Mouse (Mus musculus): Measurements from ENCODE around the gene Myog. TPM values are rescaled to one million over a fixed set of nuclear protein-coding genes. Genes with fewer than 3 reads are reported as not detected.
"Not testable (repeated sequence)": the region's sequence is repeated elsewhere in the genome, so short reads cannot be mapped to it uniquely, and the experiment has no call there.

Myog gene
- polyA plus RNA-seq (2012; ENCODE audit: insufficient read depth, insufficient read length, missing spikeins), result not detected in 2 replicates

DNA sequence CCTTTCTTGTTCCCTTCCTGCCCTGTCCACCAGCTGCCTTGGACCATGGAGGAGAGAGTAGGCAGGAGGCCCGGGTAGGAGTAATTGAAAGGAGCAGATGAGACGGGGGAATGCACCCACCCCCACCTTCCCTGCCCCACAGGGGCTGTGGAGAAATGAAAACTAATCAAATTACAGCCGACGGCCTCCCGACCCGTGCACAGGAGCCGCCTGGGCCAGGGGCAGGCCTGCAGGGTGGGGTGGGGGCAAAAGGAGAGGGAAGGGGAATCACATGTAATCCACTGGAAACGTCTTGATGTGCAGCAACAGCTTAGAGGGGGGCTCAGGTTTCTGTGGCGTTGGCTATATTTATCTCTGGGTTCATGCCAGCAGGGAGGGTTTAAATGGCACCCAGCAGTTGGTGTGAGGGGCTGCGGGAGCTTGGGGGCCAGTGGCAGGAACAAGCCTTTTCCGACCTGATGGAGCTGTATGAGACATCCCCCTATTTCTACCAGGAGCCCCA, at the start of gene Myog:
Gene Myog (plus strand): TSS at position 392 of the 502 bp plus-strand sequence.
- H3K4me3 ChIP-seq (ENCODE audit: insufficient read depth, low read length), result no peak within 1 kb of the TSS
- H3K27ac ChIP-seq (ENCODE audit: insufficient read depth, low read depth, low read length), result no peak within 1 kb of the TSS
- peaks cover 11% of the 10 kb centered on the region for H3K4me1 ChIP-seq (ENCODE audit: control insufficient read depth, insufficient read depth, low read length)
- TF ChIP-seq CTCF (IDR thresholded peaks at IDR 0.05; ENCODE audit: low read depth, low read length) (no peak), POLR2A (IDR thresholded peaks at IDR 0.05; ENCODE audit: borderline replicate concordance, low read depth, low read length) (no peak)

DNA sequence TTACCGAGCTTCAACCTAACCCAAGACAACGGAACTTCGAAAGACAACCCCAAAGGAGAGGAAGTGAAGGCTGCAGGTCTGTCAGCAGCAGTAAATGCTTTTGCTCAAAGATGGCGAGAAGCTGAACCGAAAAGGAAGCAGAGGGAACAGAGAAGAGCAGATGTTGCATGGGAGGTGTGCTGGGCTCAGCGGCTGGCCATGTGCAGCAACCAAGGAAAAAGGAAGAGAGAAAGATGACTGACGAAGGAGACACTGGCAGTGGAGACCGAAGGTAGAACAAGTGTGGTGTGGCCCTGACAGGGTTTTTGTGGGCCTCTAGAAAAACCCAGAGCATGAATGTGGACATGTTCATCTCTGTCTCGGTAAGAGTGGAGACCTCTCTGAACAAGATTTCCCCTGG, 49.1 kb upstream of the Myog start:
- H3K4me3 ChIP-seq (ENCODE audit: insufficient read depth, low read length), result no peak overlapping the region
- TF ChIP-seq POLR2A (IDR thresholded peaks at IDR 0.05; ENCODE audit: borderline replicate concordance, low read depth, low read length) (no peak), CTCF (IDR thresholded peaks at IDR 0.05; ENCODE audit: low read depth, low read length) (no peak)
- H3K4me1 ChIP-seq (ENCODE audit: control insufficient read depth, insufficient read depth, low read length), result 0 out of 2 replicates have a peak, but pooled peaks cover 3% of the 10 kb centered on the region
- H3K27ac ChIP-seq (ENCODE audit: insufficient read depth, low read depth, low read length), result no peak overlapping the region

DNA sequence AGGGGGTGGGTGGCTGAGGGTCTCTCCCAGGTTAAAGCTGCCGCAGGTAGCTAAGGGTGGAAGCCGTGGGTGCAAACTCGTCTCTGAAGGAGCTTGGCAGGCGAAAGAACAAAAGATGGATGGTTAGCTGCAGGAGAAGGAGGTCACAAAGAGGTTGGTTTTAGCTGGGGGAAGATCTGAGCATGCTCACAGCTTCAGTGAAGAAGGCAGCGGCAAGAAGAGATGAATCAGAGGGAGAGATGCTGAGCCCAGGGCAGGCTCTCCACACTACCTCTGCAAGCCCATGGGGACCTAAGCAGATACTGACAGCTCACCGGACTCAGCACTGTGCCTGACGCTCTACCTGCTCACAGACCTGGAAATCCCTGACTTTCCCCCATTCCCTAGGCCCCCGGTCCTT, 48.5 kb upstream of the Myog start:
- no peak overlapping the region for H3K4me3 ChIP-seq (ENCODE audit: insufficient read depth, low read length)
- H3K27ac ChIP-seq (ENCODE audit: insufficient read depth, low read depth, low read length), result no peak overlapping the region
- no peak for TF ChIP-seq POLR2A (IDR thresholded peaks at IDR 0.05; ENCODE audit: borderline replicate concordance, low read depth, low read length)
- TF ChIP-seq CTCF (IDR thresholded peaks at IDR 0.05; ENCODE audit: low read depth, low read length), result no peak
- 0 out of 2 replicates have a peak, but pooled peaks cover 3% of the 10 kb centered on the region for H3K4me1 ChIP-seq (ENCODE audit: control insufficient read depth, insufficient read depth, low read length)

DNA sequence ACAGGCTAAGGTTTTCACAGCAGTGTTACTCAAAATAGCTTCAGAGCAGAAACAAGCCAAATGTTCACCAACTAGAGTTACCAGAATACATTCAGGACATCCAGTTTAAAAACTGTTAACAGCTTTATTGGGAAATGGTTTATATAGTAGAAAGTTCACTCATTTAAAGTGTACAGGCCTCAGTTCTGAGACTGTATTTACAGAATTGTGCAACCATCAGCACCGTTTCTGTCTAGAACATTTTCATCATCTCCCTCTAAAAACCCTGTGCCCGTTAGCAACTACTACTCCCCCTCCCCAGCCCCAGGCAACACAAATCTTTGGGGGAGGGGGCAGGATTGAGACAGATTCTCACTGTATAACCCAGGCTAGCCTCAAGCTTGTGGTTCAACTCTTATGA, 47.5 kb upstream of the Myog start:
- Histone ChIP-seq H3K27ac (ENCODE audit: insufficient read depth, low read depth, low read length) (no peak overlapping the region), H3K4me1 (ENCODE audit: control insufficient read depth, insufficient read depth, low read length) (0 out of 2 replicates have a peak, but pooled peaks cover 3% of the 10 kb centered on the region), H3K4me3 (ENCODE audit: insufficient read depth, low read length) (no peak overlapping the region)
- no peak for TF ChIP-seq POLR2A (IDR thresholded peaks at IDR 0.05; ENCODE audit: borderline replicate concordance, low read depth, low read length)
- TF ChIP-seq CTCF (IDR thresholded peaks at IDR 0.05; ENCODE audit: low read depth, low read length), result no peak

DNA sequence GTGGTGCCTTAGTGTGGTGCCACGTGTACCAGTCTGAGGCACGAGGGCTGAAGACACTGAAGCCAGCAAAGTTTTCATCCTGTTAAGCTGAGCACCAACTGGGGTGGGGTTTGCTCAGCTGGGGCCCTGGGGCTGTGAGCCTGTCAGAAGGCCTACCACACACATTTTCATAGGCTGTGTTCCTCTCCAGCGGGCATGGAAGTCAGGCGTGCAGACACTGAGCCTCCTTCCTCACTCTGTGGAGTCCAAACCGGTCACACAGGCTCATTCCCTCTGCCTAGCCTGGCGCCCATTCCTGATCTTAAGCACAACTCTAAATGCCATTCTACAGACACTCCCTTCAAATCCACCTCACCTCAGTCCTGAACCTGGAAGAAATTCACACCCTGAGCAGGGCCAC, 46.3 kb upstream of the Myog start:
- H3K4me3 ChIP-seq (ENCODE audit: insufficient read depth, low read length), result no peak overlapping the region
- no peak overlapping the region for H3K27ac ChIP-seq (ENCODE audit: insufficient read depth, low read depth, low read length)
- no peak for TF ChIP-seq POLR2A (IDR thresholded peaks at IDR 0.05; ENCODE audit: borderline replicate concordance, low read depth, low read length)
- no peak for TF ChIP-seq CTCF (IDR thresholded peaks at IDR 0.05; ENCODE audit: low read depth, low read length)
- 0 out of 2 replicates have a peak, but pooled peaks cover 3% of the 10 kb centered on the region for H3K4me1 ChIP-seq (ENCODE audit: control insufficient read depth, insufficient read depth, low read length)

DNA sequence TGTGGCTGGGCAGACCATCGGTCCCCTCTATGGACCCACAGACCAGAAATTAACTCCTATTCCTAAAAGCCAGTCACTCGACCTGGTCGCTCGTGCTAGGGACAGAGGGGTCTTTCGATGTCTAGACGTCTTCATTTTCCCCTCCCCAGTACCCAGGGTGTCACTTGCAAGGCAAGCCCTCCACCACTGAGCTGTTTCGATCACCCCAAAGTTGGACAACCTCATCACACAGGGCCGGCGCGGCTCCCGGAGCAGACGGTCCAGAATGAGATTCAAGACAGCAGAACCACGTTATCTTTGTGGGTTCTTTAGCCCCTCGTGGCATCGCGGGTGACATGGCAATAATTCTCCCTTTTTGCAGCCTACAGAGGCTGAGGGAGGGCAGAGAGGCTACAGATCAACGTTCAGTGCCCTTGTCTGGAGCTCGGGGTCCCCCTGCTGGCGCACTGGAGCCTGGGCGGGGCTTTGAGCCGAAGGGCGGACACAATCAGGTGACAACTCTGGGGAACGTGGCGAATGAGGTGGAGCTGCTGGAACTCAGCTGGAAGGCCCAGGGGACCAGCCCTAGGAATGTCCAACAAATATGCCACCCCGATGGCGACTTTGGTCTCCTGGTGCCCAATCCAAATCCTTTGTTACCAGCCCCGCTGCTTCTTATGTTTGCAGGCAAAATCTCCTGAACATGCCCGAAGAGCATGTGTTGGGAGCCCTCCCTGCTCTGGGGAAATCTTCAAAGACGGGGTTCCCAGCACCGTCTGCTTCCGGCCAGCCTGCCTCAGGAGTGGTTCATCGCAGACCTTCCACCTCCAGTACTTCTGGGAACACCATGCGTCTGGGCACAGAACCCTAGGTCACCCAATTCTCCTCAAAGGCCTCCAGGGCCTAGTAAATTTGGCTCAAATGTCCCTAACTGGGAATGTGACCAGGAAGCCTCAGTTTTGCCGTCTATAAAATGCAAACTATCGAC, 45.6 kb upstream of the Myog start:
- H3K4me3 ChIP-seq (ENCODE audit: insufficient read depth, low read length), result no peak overlapping the region

DNA sequence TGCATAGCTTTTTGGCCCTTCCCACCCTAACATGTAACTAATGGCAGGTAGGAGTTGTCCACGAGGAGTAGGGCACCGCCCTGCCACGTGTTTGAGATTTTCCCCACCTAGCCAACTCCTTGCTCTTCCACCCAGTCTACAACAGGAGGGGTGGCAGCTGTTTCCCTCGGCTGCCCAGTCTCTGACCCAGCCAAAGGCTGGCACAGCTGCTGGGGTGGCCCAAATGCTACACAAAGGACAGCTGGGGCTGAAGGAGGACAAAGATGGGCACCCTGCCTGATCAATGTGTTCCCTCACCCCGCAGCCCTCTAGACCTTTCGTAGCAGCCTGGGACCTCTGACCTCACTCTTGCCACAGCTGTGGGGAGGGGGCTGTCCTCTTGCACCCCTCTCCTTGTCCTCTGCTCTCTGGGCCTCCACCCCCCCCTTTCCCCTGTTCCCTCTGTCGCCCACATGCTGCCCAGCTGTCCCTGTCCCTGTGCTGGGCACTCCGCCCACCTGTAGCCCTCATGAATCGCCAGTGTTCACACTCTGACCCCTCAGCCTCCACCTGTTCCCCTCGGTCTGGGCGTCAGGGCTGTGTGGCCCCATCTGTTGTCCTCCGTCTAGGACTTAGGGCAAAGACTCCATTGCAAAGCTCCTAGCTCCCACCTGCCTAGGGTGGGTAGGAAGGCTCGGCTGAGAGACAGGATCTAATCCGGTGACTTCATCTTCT, 44.6 kb upstream of the Myog start:
- TF ChIP-seq CTCF (IDR thresholded peaks at IDR 0.05; ENCODE audit: low read depth, low read length) (no peak), POLR2A (IDR thresholded peaks at IDR 0.05; ENCODE audit: borderline replicate concordance, low read depth, low read length) (no peak)
- Histone ChIP-seq H3K27ac (ENCODE audit: insufficient read depth, low read depth, low read length) (no peak overlapping the region), H3K4me1 (ENCODE audit: control insufficient read depth, insufficient read depth, low read length) (0 out of 2 replicates have a peak, but pooled peaks cover 3% of the 10 kb centered on the region), H3K4me3 (ENCODE audit: insufficient read depth, low read length) (no peak overlapping the region)

More for the DNA sequence above, 45.6 kb upstream of the Myog start:
- Histone ChIP-seq H3K27ac (ENCODE audit: insufficient read depth, low read depth, low read length) (no peak overlapping the region), H3K4me1 (ENCODE audit: control insufficient read depth, insufficient read depth, low read length) (0 out of 2 replicates have a peak, but pooled peaks cover 3% of the 10 kb centered on the region)
- no peak for TF ChIP-seq POLR2A (IDR thresholded peaks at IDR 0.05; ENCODE audit: borderline replicate concordance, low read depth, low read length)
- TF ChIP-seq CTCF (IDR thresholded peaks at IDR 0.05; ENCODE audit: low read depth, low read length), result peak; percentile 43

DNA sequence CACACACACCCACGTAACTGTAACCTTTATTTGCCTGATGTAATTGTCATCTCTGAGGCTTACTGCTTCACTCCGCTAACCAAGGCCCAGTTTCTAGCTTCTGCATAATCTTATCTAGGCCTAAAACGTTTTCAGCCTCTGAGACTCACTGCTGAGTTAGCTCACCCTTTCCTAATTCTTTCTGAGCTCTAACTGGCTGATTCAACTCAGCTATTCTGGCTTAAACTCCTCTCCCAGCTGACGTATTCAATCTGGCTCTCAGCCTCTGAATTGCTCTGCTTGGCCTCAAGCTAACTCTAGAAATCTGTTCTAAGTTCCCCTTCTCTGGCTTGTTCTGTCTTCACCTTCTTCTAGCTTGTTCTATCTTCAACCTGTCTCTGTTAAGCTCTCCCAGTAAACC, 43.2 kb upstream of the Myog start:
- H3K4me3 ChIP-seq (ENCODE audit: insufficient read depth, low read length), result no peak overlapping the region
- H3K27ac ChIP-seq (ENCODE audit: insufficient read depth, low read depth, low read length), result no peak overlapping the region
- TF ChIP-seq POLR2A (IDR thresholded peaks at IDR 0.05; ENCODE audit: borderline replicate concordance, low read depth, low read length) (no peak), CTCF (IDR thresholded peaks at IDR 0.05; ENCODE audit: low read depth, low read length) (no peak)
- H3K4me1 ChIP-seq (ENCODE audit: control insufficient read depth, insufficient read depth, low read length), result 0 out of 2 replicates have a peak, but pooled peaks cover 3% of the 10 kb centered on the region

DNA sequence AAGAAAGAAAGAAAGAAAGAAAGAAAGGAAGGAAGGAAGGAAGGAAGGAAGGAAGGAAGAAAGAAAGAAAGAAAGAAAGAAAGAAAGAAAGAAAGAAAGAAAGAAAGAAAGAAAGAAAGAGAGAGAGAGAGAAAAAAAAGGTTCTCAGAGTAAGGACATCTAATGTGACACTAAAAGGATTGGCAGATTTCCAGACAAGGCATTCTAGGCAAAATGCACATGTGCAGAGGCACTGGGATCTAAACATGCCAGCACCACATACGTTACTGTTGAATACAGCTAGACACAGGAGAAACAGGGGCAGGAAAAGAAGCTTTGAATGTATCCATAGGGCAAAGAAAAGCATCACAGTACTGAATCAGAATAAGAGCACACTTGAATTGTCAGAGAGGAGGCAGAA, 40.1 kb upstream of the Myog start:
- not testable (repeated sequence) for H3K27ac ChIP-seq (ENCODE audit: insufficient read depth, low read depth, low read length); H3K4me1 ChIP-seq (ENCODE audit: control insufficient read depth, insufficient read depth, low read length); H3K4me3 ChIP-seq (ENCODE audit: insufficient read depth, low read length)

All from bone marrow macrophage, adult 2 months (primary cell).